In genomic region chr5:136258919-136259318, GRCm38 (mm10) we compare ENCODE assay signal across 8 mouse cellular contexts. TPM values are rescaled to one million over a fixed set of nuclear protein-coding genes. Genes with fewer than 3 reads are reported as not detected.
DNase-seq lines count a peak whose midpoint lies in the region; ATAC-seq and TF ChIP-seq lines count a peak whose summit lies in the region.

No protein-coding gene starts in this region.

- no peak overlapping the region for H3K4me3 ChIP-seq in heart, embryonic 16.5 days (ENCODE audit: low read length)
- H3K4me3 ChIP-seq in small intestine, adult 2 months (ENCODE audit: low read depth, low read length), result no peak overlapping the region

- H3K9me3 ChIP-seq in heart, embryonic 16.5 days (replicated peaks; ENCODE audit: control insufficient read depth, low read length), result no peaks in the 10 kb centered on the region

- DNase-seq in cerebellum, adult 11 months, result peak; percentile 48
- peak; percentile 83 for DNase-seq in embryo, embryonic 10.5 days (ENCODE audit: low spot score)
- DNase-seq in layer of hippocampus, postnatal 10 days (ENCODE audit: low spot score in 2 of 2), result peak; percentile 76 to 77
- peak; percentile 56 for DNase-seq in lung, postnatal 25 days (ENCODE audit: low spot score)

- WGBS in heart, embryonic 16.5 days, result 31% methylated on average over 6 of the region's 6 CpGs
- 32% methylated on average over 6 of the region's 6 CpGs for WGBS in small intestine, adult 2 months

- no peak overlapping the region for H3K27ac ChIP-seq in heart, embryonic 16.5 days (ENCODE audit: low read length)
- no peak overlapping the region for H3K27ac ChIP-seq in small intestine, adult 2 months (ENCODE audit: insufficient read depth, low read depth, low read length)

- H3K4me1 ChIP-seq in heart, embryonic 16.5 days (ENCODE audit: control insufficient read depth, insufficient read depth, low read length), result no peaks in the 10 kb centered on the region
- H3K4me1 ChIP-seq in small intestine, adult 2 months (ENCODE audit: control insufficient read depth, insufficient read depth, insufficient read length, low read length), result peaks cover 5% of the 10 kb centered on the region

- H3K36me3 ChIP-seq in heart, embryonic 16.5 days (ENCODE audit: control insufficient read depth, insufficient read depth), result peaks cover 7% of the 10 kb centered on the region; the same call in 1 of the 2 replicates
- peaks cover 4% of the 10 kb centered on the region; the same call in 1 of the 2 replicates for H3K36me3 ChIP-seq in small intestine, adult 2 months (ENCODE audit: control insufficient read depth, insufficient read depth, low read length)

- TF ChIP-seq CTCF in small intestine, adult 2 months (IDR thresholded peaks at IDR 0.05; ENCODE audit: extremely low read depth, insufficient read length, insufficient replicate concordance, low read depth, low read length), result peak; percentile 89; the same call in 1 of the 2 replicates

- no peaks in the 10 kb centered on the region for H3K27me3 ChIP-seq in heart, embryonic 16.5 days (ENCODE audit: control insufficient read depth, insufficient read depth, low read length)
- H3K27me3 ChIP-seq in small intestine, adult 2 months (ENCODE audit: control insufficient read depth, insufficient read depth, low read length), result no peaks in the 10 kb centered on the region

- no peak overlapping the region for H3K9ac ChIP-seq in heart, embryonic 16.5 days (ENCODE audit: low read length)

- no peak for ATAC-seq in cerebellum, adult (ENCODE audit: insufficient number of reproducible peaks, low FRiP score, low TSS enrichment)
- ATAC-seq in activated CD4-positive, CD25-positive, alpha-beta regulatory T cell, adult 4 months, result peak; percentile 59
- peak; percentile 51; the same call in 1 of the 2 replicates for ATAC-seq in heart, embryonic 16.5 days (replicated peaks; ENCODE audit: extremely low read depth, insufficient read depth, low FRiP score)

- H3K4me2 ChIP-seq in heart, embryonic 16.5 days (ENCODE audit: low read depth, low read length), result no peak overlapping the region

- no peak for TF ChIP-seq POLR2A in small intestine, adult 2 months (IDR thresholded peaks at IDR 0.05; ENCODE audit: low read depth, low read length)

RNA-seq across cellular contexts. Expression of gene Sh2b2, which starts 12.6 kb away (rescaled TPM):
- under 1 TPM in 1 of 2 experiments, not detected in 1; 0.45 TPM for polyA plus RNA-seq in activated CD4-positive, CD25-positive, alpha-beta regulatory T cell, adult 4 months (2017; shearing (Covaris generic))
- polyA plus RNA-seq in heart, embryonic 16.5 days (2015; fragmentation: Nextera tagmentation; extraction: Ambion mirVana), result 1.7 TPM in 2 replicates
- total RNA-seq in layer of hippocampus, postnatal 10 days (2021), result 10 to 100 TPM; 13.2 to 13.4 TPM
- 3.2 and 7.3 TPM in 2 replicates for polyA plus RNA-seq in small intestine, adult 2 months (2012; rRNA removed)
